Mouse (Mus musculus) thymus, postnatal 0 days (tissue): ENCODE results near the gene Zfp772. TPM values are rescaled to one million over a fixed set of nuclear protein-coding genes. Genes with fewer than 3 reads are reported as not detected.
"Not testable (repeated sequence)": the region's sequence is repeated elsewhere in the genome, so short reads cannot be mapped to it uniquely, and the experiment has no call there.

Experiments
- DNase-seq: peaks from one replicate; pipeline ENCODE4 v3.0.0-alpha.2; 2015; ENCODE audit warnings: low spot score
- polyA plus RNA-seq: library from polyadenylated mRNA; unstranded; fragments of >200 nt; fragmentation: Nextera tagmentation; extraction: Ambion mirVana; gene quantifications from 2 replicates; pipeline ENCODE4 v1.2.1, GENCODE M21; 2015

Gene Zfp772
- 3.9 and 4.0 TPM in 2 replicates for polyA plus RNA-seq

GRCm38 (mm10) chr7:7209313-7210151 is at the start of gene Zfp772:
TSS of gene Zfp772 (minus strand) at chr7:7209998.
- DNase-seq = peak; percentile 30

- not testable (repeated sequence) for DNase-seq
Measured at GRCm38 (mm10) chr7:7247228-7247627, 37.4 kb upstream of the Zfp772 start, which contains the start of gene Vmn2r29. TSS of gene Vmn2r29 (minus strand) at chr7:7247328.

- peak; percentile 62 for DNase-seq
Measured at GRCm38 (mm10) chr7:7188191-7188942, 21.4 kb downstream of the Zfp772 start.

GRCm38 (mm10) chr7:7187417-7188190 is 22.2 kb downstream of the Zfp772 start:
- no peak for DNase-seq

GRCm38 (mm10) chr7:7185897-7186296 is 23.9 kb downstream of the Zfp772 start:
- no peak for DNase-seq

- peak; percentile 44 for DNase-seq
Measured at GRCm38 (mm10) chr7:7171227-7172147, 38.3 kb downstream of the Zfp772 start, which contains the start of gene Zfp418. TSS of gene Zfp418 (plus strand) at chr7:7171330.

Other genes with a start within 250 kb of the Zfp772 start
- gene Aurkc, start 214.7 kb downstream of the Zfp772 start, polyA plus RNA-seq = not detected in 2 replicates
- gene Zfp954, start 88.5 kb downstream of the Zfp772 start, polyA plus RNA-seq = 13.8 and 17.3 TPM in 2 replicates
- 2.3 TPM in 2 replicates for gene Zfp773, start 73.2 kb downstream of the Zfp772 start, polyA plus RNA-seq
- 1.2 and 1.5 TPM in 2 replicates for gene Zfp418, start 38.7 kb downstream of the Zfp772 start, polyA plus RNA-seq
- 0.13 TPM in 1 of 2 replicates, not detected in the other for gene Vmn2r29, start 37.3 kb upstream of the Zfp772 start, polyA plus RNA-seq
- 0.41 and 0.85 TPM in 2 replicates for gene Gm45844, start 68.3 kb upstream of the Zfp772 start, polyA plus RNA-seq
- gene Clcn4, start 90.9 kb upstream of the Zfp772 start, polyA plus RNA-seq = 39.0 and 42.6 TPM in 2 replicates
- not detected in 2 replicates for gene Vmn2r30, start 127.6 kb upstream of the Zfp772 start, polyA plus RNA-seq
- gene Gm45783, start 164.6 kb upstream of the Zfp772 start, polyA plus RNA-seq = not detected in 2 replicates
- not detected in 2 replicates for gene Vmn2r31, start 189.7 kb upstream of the Zfp772 start, polyA plus RNA-seq